Mouse (Mus musculus): Measurements from ENCODE around the gene Ctnnd2.

Ctnnd2 gene

GRCm38 (mm10) chr15:30709754-30710105, 537.3 kb downstream of the Ctnnd2 start:
- no peak for DNase-seq (ENCODE audit: low read depth, low spot score)

GRCm38 (mm10) chr15:30714823-30715222, 542.4 kb downstream of the Ctnnd2 start:
- DNase-seq (ENCODE audit: low read depth, low spot score), result no peak

- no peak for DNase-seq (ENCODE audit: low read depth, low spot score)
These were observed 546.4 kb downstream of the Ctnnd2 start for GRCm38 (mm10) chr15:30718811-30719210.

- DNase-seq (ENCODE audit: low read depth, low spot score), result no peak
These were observed 546.8 kb downstream of the Ctnnd2 start for GRCm38 (mm10) chr15:30719226-30719625.

- DNase-seq (ENCODE audit: low read depth, low spot score), result no peak
These were observed 548.7 kb downstream of the Ctnnd2 start for GRCm38 (mm10) chr15:30721098-30721497.

GRCm38 (mm10) chr15:30726066-30726465, 553.7 kb downstream of the Ctnnd2 start:
- DNase-seq (ENCODE audit: low read depth, low spot score), result no peak

GRCm38 (mm10) chr15:30738178-30738577, 565.8 kb downstream of the Ctnnd2 start:
- DNase-seq (ENCODE audit: low read depth, low spot score), result no peak

GRCm38 (mm10) chr15:30740728-30741127, 568.3 kb downstream of the Ctnnd2 start:
- peak; percentile 2 for DNase-seq (ENCODE audit: low read depth, low spot score)

- DNase-seq (ENCODE audit: low read depth, low spot score), result no peak
These were observed 585.6 kb downstream of the Ctnnd2 start for GRCm38 (mm10) chr15:30757991-30758390.

GRCm38 (mm10) chr15:30762211-30762610, 589.8 kb downstream of the Ctnnd2 start:
- no peak for DNase-seq (ENCODE audit: low read depth, low spot score)

- DNase-seq (ENCODE audit: low read depth, low spot score), result no peak
These were observed 590.4 kb downstream of the Ctnnd2 start for GRCm38 (mm10) chr15:30762695-30763285.

- DNase-seq (ENCODE audit: low read depth, low spot score), result no peak
These were observed 604.5 kb downstream of the Ctnnd2 start for GRCm38 (mm10) chr15:30776931-30777330.

GRCm38 (mm10) chr15:30777801-30778200, 605.4 kb downstream of the Ctnnd2 start:
- DNase-seq (ENCODE audit: low read depth, low spot score), result no peak

- no peak for DNase-seq (ENCODE audit: low read depth, low spot score)
These were observed 607.5 kb downstream of the Ctnnd2 start for GRCm38 (mm10) chr15:30779903-30780302.

- no peak for DNase-seq (ENCODE audit: low read depth, low spot score)
These were observed 608.6 kb downstream of the Ctnnd2 start for GRCm38 (mm10) chr15:30780977-30781376.

GRCm38 (mm10) chr15:30785706-30786320, 613.4 kb downstream of the Ctnnd2 start:
- no peak for DNase-seq (ENCODE audit: low read depth, low spot score)

- no peak for DNase-seq (ENCODE audit: low read depth, low spot score)
These were observed 620.9 kb downstream of the Ctnnd2 start for GRCm38 (mm10) chr15:30793260-30793659.

GRCm38 (mm10) chr15:30795723-30796122, 623.3 kb downstream of the Ctnnd2 start:
- no peak for DNase-seq (ENCODE audit: low read depth, low spot score)

GRCm38 (mm10) chr15:30827424-30828263, 655.3 kb downstream of the Ctnnd2 start:
- DNase-seq (ENCODE audit: low read depth, low spot score), result no peak

- no peak for DNase-seq (ENCODE audit: low read depth, low spot score)
These were observed 685.1 kb downstream of the Ctnnd2 start for GRCm38 (mm10) chr15:30857277-30858176.

- DNase-seq (ENCODE audit: low read depth, low spot score), result no peak
These were observed 695.0 kb downstream of the Ctnnd2 start for GRCm38 (mm10) chr15:30867429-30867828.
